Mouse (Mus musculus) spleen, adult 2 months (tissue): Measurements from ENCODE around the gene Rfxap. TPM values are rescaled to one million over a fixed set of nuclear protein-coding genes. Genes with fewer than 3 reads are reported as not detected.

Source experiments
- DNase-seq, 2 experiments: peaks; one replicate each; pipeline versions ENCODE4 v3.0.0 to v3.0.0-alpha.2; 2012 to 2021; ENCODE audit warnings: low spot score in 2 of 2, low read depth in 1 of 2
- H3K27ac ChIP-seq: fragments of 200-500 bp; 2 replicates; pipeline ENCODE4 v1.5.1; 2012; ENCODE audit warnings: low read length, inconsistent platforms; ENCODE audit not compliant: insufficient read depth
- H3K27me3 ChIP-seq: fragments of 200-500 bp; 2 replicates; pipeline ENCODE4 v1.6.1; 2012; ENCODE audit warnings: mild to moderate bottlenecking, moderate library complexity, low read length, inconsistent platforms; ENCODE audit not compliant: control insufficient read depth, insufficient read depth
- H3K36me3 ChIP-seq: fragments of 200-500 bp; 2 replicates; pipeline ENCODE4 v1.6.1; 2012; ENCODE audit warnings: mild to moderate bottlenecking, low read length, inconsistent platforms; ENCODE audit not compliant: control insufficient read depth, insufficient read depth
- H3K4me1 ChIP-seq: fragments of 200-500 bp; 2 replicates; pipeline ENCODE4 v1.6.1; 2011; ENCODE audit warnings: inconsistent platforms; ENCODE audit not compliant: control insufficient read depth, insufficient read depth, insufficient read length
- H3K4me3 ChIP-seq: fragments of 200-500 bp; 2 replicates; pipeline ENCODE4 v1.5.1; 2011; ENCODE audit warnings: mild to moderate bottlenecking, inconsistent platforms; ENCODE audit not compliant: insufficient read depth, insufficient read length; ENCODE audit errors: extremely low read depth
- CTCF ChIP-seq: fragments of 200-500 bp; IDR thresholded peaks from 2 replicates; pipeline ENCODE4 v1.5.1; 2011; ENCODE audit warnings: mild to moderate bottlenecking, inconsistent platforms; ENCODE audit not compliant: insufficient read depth, insufficient read length, insufficient replicate concordance; ENCODE audit errors: extremely low read depth
- POLR2A ChIP-seq: fragments of 200-500 bp; IDR thresholded peaks from 2 replicates; pipeline ENCODE4 v1.6.1; 2011; ENCODE audit warnings: low read depth, low read length, inconsistent platforms
- WGBS: fragments of 180-500 bp; shearing (Covaris S2); methylation state at CpG from one replicate; pipeline ENCODE4 v1.1.7; 2018; 5-methylcytosine and 5-hydroxymethylcytosine counted together
- polyA plus RNA-seq: library from polyadenylated mRNA; depleted of rRNA; stranded (reverse); fragments of >200 nt; gene quantifications from 2 replicates; pipeline ENCODE4 v1.2.3, GENCODE M21; 2012

The Rfxap gene
- polyA plus RNA-seq, 1 experiment: 18.4 TPM

DNA sequence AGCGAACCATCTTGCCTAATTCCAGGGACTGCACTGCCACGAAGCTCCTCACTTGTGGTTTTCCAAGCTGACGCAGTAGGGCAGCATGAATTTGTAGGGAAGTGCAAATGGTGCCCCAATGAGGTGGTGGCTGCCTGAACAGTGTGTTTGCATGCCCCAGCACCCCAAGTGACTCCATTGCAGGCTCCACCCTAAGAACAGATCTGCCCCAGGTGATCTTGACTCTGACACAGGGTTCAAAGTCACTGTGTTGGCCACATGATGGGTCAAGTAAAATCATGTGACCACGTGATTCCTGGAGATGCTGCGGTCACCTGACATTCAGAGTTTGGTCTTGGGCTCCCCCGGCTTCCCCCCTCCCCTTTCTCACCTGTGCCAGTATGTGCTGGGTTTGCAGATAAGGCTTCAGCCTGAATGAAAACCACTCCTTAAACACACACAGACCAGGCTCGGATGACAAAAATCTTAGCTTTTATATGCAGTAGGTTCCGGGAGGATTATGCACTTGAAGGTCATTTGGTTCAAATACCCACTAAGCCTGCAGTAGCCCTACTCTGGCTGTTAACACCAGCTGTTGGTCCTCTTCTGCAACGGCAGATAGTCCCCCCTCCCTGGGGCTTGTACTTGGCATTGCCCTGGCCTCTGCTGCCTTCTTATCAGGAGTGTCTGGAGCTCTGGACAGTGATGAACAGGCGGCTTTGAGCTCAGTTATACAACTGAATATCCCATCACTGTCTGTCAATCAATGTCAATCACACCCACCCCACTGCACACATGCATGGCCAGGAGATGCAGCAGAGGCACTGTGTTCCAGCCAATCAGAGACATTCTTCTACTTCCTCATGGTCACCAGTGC, 15.5 kb downstream of the Rfxap start:
- no peak for DNase-seq
- TF ChIP-seq CTCF: no peak
- no peak for TF ChIP-seq POLR2A
- H3K27ac ChIP-seq: no peak overlapping the region
- H3K27me3 ChIP-seq: no peaks in the 10 kb centered on the region
- H3K36me3 ChIP-seq: no peaks in the 10 kb centered on the region
- H3K4me1 ChIP-seq: no peaks in the 10 kb centered on the region
- WGBS: 79% methylated on average over 10 of the region's 10 CpGs
- H3K4me3 ChIP-seq: no peak overlapping the region

DNA sequence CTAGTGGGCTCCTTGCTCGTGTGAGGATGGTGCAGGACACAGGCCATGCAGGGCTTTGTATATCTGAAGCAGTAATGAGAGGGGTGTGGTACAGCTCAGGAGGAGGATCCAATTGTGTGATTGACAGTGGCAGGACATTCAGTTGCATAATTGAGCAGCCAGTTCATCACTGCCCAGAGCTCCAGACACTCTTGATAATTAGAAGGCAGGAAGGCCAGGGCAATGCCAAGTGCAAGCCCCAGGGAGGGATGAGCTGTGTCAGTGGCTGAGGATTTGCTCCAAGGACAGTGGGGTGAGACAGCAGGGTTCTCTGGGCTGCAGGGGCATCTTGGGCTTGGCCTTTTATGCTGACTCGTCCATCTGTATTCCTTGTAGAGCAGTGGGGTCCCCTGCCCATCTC, 17.0 kb downstream of the Rfxap start:
- H3K27me3 ChIP-seq: no peaks in the 10 kb centered on the region
- no peaks in the 10 kb centered on the region for H3K36me3 ChIP-seq
- no peak for TF ChIP-seq CTCF
- TF ChIP-seq POLR2A: no peak
- 61% methylated on average over 2 of the region's 2 CpGs for WGBS
- no peak overlapping the region for H3K27ac ChIP-seq
- H3K4me3 ChIP-seq: no peak overlapping the region
- H3K4me1 ChIP-seq: no peaks in the 10 kb centered on the region
- DNase-seq: no peak

DNA sequence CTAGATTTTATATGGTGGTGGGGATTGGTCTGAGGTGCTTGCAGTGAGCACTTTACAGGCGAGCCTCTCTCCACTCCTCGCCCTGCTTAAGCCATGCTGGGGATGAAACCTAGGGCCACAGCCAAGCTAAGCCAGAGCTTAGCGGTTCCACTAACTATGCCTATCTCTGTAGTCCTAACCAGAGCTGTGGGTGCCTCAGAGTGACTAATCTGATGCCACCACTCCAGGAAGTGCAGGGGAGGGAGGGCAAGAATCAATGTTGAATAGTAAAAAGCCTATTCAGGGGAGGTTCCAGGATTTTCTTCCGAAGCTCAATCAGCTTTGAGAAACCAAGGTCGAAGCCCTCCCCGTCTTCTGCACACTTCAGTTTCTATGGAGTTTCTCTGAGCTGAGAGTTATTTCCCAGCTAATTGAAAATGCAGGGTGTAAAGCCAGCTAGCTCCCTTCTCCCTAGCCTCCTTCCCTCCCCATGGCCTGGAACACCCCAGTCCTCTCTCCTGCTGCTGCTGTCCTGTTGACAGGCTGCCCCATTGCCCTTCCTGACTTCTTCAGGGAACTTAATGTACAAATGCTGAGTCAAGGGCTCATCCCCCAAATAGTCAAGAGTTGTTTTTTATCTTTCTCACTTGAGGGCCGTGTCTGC, 31.5 kb downstream of the Rfxap start:
- Histone ChIP-seq H3K36me3 (no peaks in the 10 kb centered on the region), H3K27me3 (no peaks in the 10 kb centered on the region), H3K4me3 (no peak overlapping the region), H3K27ac (no peak overlapping the region), H3K4me1 (no peaks in the 10 kb centered on the region)
- DNase-seq: no peak
- no peak for TF ChIP-seq POLR2A
- no peak for TF ChIP-seq CTCF
- 79% methylated on average over 7 of the region's 7 CpGs for WGBS

DNA sequence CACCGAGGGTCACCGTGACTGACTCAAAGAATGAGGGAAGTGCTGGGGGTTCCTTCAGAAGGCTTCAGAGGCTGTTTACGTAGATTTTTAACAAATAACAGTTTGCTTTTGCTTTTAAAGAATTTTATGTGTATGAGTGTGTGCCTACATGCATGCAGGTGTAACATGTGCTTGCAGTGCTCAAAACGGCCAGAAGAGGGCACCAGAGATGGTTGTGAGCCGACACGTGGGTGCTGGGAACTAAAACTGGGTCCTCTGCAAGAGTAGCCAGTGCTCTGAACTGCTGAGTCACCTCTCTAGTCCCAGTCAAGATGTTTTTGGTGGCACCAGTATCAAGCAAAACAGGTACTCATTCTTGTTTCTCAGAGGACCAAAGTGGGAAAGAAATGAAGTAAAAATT, 34.0 kb downstream of the Rfxap start:
- no peaks in the 10 kb centered on the region for H3K27me3 ChIP-seq
- DNase-seq: no peak
- no peaks in the 10 kb centered on the region for H3K36me3 ChIP-seq
- TF ChIP-seq POLR2A (no peak), CTCF (no peak)
- H3K27ac ChIP-seq: no peak overlapping the region
- H3K4me1 ChIP-seq: no peaks in the 10 kb centered on the region
- H3K4me3 ChIP-seq: no peak overlapping the region
- 80% methylated on average over 6 of the region's 6 CpGs for WGBS

DNA sequence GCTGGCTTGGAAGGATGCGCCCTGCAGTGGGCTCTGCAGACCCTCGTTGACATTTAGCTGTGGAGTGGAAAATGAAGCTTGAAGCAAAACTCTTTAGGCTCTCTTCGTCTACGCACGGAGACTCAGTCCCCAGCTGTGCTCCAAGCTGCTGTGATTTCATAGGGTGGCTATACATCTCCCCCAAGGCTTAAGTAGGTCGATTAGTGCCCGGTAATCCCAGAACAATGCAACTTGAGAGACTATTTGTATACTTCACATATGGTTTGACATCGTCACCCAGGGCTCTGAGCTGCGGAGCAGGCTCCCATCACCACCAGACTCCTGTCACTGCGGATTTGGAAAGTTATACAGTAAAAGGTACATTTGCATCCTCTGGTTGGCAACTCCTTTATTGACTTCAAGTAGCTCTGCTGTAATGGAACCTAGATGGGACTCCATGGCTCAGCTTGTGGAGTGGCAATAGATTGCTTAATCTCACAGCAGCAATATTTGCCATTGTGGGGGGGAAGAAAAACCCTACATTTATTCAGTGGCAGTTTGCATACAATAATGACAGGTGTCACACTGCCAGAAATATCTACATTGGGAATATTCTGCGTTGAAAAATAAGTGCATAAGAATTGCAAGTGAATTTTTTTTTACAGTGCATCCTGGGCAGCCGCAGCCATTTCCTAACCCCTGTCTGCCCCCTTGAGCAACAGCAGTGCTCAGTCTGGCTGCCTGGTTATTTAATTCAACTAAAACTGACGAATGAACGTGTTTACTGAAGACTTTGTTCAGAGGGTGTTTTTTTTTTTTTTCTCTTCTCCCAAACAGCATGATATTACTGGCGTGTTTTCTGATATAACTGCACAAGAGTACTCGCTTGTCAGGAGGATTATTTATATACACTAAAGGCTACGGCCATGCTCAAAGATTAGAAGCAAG, 38.0 kb downstream of the Rfxap start:
- no peak overlapping the region for H3K4me3 ChIP-seq
- H3K4me1 ChIP-seq: no peaks in the 10 kb centered on the region
- TF ChIP-seq CTCF (no peak), POLR2A (no peak)
- no peak overlapping the region for H3K27ac ChIP-seq
- no peaks in the 10 kb centered on the region for H3K27me3 ChIP-seq
- H3K36me3 ChIP-seq: no peaks in the 10 kb centered on the region
- 84% methylated on average over 17 of the region's 17 CpGs for WGBS
- no peak for DNase-seq

DNA sequence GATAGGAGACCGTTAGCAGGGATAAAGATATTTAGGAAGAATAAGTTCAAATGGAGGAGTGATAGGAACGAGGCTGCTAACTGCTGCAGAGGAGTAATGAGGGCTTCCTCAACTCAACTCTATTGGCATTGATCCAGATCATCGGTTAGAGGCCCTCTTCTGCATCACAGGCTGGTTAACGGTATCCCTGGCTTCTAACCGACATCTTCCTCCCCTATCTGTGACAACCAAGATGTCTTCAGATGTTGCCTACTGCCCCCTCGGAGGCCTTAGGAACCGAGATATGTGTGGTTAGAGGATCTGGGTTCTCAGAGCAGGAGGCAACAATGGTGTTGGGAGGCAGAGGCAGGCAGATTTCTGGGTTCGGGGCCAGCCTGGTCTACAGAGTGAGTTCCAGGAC, 39.0 kb downstream of the Rfxap start:
- WGBS: 81% methylated on average over 8 of the region's 8 CpGs
- Histone ChIP-seq H3K4me1 (no peaks in the 10 kb centered on the region), H3K4me3 (no peak overlapping the region), H3K36me3 (no peaks in the 10 kb centered on the region), H3K27ac (no peak overlapping the region), H3K27me3 (no peaks in the 10 kb centered on the region)
- no peak for DNase-seq
- TF ChIP-seq POLR2A (no peak), CTCF (no peak)

DNA sequence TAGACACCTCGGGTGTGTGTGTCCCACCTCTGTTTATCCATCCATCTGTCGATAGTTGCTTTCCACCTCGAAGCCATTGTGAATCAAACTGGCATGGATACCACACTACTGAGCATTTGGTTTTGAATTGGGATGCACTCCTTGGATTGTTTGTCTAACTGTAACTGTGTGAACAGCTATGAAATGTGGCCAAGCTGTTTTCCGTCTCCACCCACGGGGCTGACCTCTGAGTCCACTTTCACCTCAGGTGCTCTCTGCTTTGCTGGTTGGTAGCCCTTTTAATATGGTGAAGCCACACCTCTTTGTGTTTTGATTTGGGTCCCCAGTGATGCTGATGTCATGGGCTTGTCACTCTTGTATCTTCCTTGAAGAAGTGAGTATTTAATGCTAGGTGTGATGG, 40.8 kb downstream of the Rfxap start:
- DNase-seq: no peak
- no peaks in the 10 kb centered on the region for H3K4me1 ChIP-seq
- TF ChIP-seq POLR2A (no peak), CTCF (no peak)
- WGBS: 92% methylated on average over 5 of the region's 5 CpGs
- no peaks in the 10 kb centered on the region for H3K27me3 ChIP-seq
- H3K36me3 ChIP-seq: no peaks in the 10 kb centered on the region
- no peak overlapping the region for H3K27ac ChIP-seq
- no peak overlapping the region for H3K4me3 ChIP-seq
